Mouse (Mus musculus): Measurements from ENCODE around the gene Notch1.

DNA sequence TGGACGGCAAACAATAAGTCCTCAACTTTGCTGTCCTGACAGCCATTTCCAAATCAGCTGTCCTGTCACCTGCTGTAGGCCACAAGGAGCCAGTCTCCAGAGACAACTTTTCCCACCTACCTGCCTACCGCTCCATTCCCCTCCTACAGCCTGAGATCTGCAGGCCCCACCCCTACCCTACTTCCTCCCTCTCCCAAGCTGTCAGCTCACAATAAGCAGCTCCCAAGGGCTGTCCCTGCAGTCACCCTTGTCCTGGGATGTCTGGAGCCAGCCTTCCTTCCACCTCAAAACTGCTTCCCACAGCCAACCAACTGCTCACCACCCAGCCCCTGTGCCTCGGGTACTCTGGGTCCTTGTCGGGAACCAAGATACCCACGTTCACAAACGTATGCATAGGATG is 3.3 kb upstream of the Notch1 start:
- TF ChIP-seq USF1 (IDR thresholded peaks at IDR 0.05; ENCODE audit: low read depth), result no peak
- no peak for TF ChIP-seq MAX (IDR thresholded peaks at IDR 0.05)
